Mouse (Mus musculus) left cerebral cortex, adult 11 months (tissue): ENCODE results near the gene Tet3.
"Not testable (repeated sequence)": the region's sequence is repeated elsewhere in the genome, so short reads cannot be mapped to it uniquely, and the experiment has no call there.

Experiments
- DNase-seq: peaks from one replicate; pipeline ENCODE4 v3.0.0; 2022; ENCODE audit warnings: low spot score

Tet3 gene

DNA sequence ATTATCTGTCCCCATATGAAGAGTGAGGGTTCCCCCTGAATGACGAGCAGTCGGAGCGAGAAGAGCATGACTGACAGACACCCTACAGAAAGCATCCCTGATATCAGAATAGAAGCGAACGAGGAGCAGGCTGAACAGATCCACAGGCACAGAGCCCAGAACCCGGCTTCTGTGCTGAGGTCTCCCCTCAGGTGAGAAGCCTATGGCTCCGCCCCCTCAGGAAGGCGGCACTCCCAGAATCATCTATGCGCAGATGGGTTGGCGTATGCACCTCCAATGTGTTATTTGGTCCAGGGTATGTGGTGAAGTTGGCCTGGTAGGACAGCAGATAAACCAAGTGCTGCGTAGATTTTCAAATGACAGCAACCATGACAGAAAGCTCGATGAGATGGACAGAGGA, 95.8 kb downstream of the Tet3 start:
- DNase-seq: no peak

DNA sequence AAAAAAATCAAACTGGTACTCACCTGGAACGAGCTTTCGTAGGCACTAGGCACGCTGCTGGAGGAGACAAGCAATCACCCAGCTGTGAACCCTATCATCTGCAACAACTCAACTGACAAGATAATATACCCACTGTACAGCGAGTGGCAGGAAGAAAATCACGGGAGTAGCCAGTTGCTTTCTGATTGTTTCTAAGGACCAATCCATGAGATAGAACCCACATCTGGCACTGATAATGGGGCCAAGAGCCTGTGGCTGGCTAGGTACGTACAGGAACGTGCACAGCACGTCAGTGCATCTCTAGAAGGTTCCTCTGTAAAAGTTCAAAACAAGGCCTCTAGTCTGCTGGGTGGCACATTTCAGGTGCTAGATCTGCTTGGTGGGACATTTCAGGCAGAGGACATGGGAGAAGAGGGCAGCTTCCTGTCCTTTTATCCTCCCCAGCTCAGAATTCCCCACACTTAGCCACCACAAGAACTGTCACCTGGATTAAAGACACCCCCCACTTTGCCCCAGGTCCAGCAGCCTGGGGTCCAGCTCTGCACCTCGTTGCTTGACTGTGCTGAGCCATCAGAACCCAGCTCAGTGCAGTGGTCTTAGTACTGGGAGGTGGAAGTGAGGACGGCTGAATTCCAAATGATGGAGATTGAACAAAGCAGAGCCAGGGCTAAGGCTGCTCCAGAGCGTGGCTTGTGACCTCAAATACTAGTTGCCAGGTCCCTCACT, 97.2 kb downstream of the Tet3 start:
- DNase-seq: no peak

- DNase-seq: no peak
Measured at GRCm38 (mm10) chr6:83357436-83357835, 101.4 kb downstream of the Tet3 start.

DNA sequence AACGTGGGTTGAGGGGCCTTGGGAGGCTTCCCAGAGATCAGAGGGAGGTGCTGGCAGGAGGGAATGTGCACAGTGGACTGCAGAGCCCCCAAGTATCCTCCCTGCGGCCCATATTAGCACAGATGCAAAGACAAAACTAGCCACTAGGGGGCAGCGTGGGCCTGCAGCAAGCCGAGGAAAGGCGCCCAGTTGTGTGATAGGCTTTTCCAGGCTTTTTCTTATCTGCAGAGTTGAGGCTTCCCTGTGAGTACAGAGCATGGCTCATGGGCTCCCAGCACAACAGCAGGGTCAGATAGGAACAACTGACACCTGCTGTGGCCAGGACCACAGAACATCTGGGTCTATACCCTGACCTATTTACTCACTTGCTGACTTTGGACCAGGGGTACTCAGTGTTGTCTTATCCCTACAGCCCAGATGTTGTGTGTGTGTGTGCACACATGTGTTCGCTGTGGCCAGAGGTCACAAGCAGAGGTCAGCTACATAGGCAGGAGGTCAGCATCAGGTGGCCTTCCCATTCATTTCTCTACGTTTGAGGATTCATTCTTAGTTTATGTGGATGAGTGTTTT, 102.2 kb downstream of the Tet3 start:
- peak; percentile 57 for DNase-seq

GRCm38 (mm10) chr6:83354856-83355781, 103.8 kb downstream of the Tet3 start:
- DNase-seq: no peak

- no peak for DNase-seq
Measured at GRCm38 (mm10) chr6:83352666-83353410, 106.0 kb downstream of the Tet3 start.

GRCm38 (mm10) chr6:83351490-83352160, 107.3 kb downstream of the Tet3 start:
- DNase-seq: no peak

DNA sequence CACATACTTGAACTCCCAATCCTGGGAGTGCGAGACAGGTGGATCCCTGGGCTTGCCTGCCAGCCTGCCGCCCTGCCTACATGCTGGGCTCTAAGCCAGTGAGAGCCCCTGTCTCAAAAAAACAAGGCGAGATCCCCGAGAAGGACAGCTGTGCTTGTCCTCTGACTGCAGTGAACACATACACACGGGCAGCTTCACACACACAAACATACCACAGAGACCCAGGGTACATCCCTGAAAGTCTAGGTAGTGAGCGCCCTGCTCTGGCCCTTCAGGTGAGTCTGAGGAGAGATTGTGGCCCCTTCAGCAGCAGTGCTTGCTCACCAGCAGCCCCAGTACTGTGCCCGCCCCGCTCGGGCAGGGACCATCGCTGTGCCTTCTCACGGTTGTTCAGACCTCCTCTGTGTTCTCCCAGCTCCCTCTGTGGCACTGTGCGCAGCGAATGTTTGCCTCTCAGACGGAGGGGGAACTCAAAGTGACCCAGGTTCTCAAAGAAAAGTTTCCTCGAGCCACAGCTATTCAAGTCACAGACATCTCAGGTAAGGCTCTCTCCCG, 108.0 kb downstream of the Tet3 start:
- DNase-seq: no peak

- DNase-seq: no peak
Measured at GRCm38 (mm10) chr6:83350172-83350571, 108.7 kb downstream of the Tet3 start.

DNA sequence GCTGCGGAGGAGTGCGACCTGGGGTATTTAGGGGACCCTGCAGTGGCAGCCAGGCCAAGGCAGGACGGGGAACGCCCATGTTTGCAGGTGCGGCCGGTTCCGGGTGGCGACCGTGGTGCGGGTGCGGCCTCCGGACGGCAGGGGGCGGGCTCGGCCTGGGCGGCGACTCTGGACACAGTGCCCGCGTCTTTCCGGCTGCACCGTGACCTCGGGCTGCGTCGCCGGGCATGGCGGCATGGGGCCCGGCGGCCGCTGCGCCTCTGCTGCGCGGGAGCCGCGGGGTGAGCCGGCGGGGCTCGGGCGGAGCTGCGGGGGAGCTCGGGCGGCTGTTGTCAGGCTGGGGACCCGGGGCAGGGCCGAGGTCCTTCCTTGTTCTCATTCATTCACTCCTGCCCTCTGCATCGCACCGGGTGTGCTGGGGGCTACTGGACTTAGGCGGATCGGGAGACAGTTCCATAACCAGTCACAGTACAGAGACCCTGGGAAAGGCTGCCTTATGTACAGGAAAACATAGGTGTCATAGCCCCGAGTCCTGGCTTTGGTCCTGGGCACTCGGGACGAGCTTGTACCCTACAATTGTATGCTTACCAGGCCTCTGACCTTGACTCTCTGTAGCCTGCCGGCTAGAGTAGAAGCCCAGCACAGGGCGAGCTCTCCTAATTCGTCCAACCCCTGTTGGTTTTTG, 109.5 kb downstream of the Tet3 start:
- peak; percentile 58 for DNase-seq

DNA sequence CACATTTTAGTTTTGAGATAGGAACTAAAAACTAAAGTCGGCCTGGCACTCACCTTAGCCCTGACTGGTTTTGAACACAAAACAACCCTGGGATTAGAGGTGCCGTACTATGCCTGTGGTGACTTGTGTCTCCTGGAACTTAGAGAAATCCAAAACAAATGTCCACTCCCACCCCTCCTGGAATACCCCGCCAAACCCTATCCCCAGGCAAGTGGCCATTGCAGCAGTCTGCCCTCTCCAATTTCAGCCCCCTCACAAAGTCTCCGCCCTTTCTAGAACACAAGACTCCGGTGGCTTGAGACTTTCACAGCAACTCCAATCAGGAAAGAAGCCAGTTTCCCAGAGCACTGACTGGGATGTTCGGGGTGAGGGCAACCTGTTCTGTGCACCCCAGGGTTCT, 110.0 kb downstream of the Tet3 start, which contains the start of gene Bola3:
Gene Bola3, plus strand, starts transcription at position 275 of the 400 bp plus-strand sequence.
- DNase-seq: no peak

DNA sequence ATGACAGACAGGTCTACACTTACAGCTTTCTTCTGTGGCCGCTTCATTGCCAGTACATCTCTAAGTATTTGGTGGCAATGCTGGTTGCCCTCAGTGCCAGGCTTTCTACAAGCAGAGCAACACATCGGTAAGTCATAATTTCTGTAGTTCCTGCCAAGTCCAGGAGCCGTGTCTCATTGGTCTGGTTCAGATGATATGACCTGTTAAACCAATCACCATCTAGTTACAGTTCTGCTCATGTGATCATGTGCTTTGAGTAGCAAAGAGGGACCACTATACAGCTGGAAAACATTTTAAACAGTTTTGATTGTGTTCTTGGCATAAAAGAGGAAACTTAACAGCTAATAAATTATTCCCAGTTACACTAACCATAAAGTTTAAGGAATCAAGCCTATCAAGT, 111.0 kb downstream of the Tet3 start:
- DNase-seq: no peak

DNA sequence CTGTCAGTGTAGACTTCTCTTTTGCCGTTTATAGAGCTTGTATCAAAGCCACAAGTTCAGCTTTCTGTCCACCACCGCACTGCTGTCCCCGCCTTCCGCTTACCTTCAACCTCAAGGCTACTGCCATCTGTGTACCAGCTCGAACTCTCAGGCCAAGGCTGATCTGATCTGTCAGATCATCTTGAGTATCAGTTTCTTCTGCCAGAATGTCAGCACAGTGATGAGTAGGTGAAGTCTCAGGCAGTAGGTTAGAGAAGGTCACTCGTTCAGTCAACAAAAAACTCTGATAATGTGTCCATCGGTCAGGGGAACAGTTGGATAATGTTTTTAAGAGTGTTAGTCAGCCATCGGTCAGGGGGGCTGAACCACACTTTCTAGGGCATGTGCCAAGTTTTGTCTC, 113.6 kb downstream of the Tet3 start:
- not testable (repeated sequence) for DNase-seq

GRCm38 (mm10) chr6:83342957-83343356, 115.9 kb downstream of the Tet3 start:
- DNase-seq: no peak

- no peak for DNase-seq
Measured at GRCm38 (mm10) chr6:83341387-83341786, 117.5 kb downstream of the Tet3 start.

GRCm38 (mm10) chr6:83327591-83328190, 131.2 kb downstream of the Tet3 start:
- no peak for DNase-seq

DNA sequence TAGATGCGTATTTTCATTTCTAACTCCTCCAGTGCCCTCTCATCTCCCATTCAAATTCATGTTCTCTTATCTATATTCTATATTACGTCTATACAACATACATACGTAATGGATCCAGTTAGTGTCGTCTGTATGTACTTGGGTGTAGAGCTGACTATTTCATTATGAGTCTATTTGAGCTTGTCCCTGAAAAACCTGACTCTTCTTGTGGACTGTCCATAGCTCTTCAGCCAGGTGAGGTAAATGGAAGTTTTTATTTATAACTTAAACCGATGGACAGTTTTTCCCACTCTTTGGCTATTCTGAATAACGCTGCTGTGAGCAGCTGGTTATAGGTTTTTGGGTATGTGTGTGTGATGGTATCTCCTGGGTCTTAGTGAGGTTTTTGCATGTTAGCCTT, 132.1 kb downstream of the Tet3 start:
- no peak for DNase-seq

DNA sequence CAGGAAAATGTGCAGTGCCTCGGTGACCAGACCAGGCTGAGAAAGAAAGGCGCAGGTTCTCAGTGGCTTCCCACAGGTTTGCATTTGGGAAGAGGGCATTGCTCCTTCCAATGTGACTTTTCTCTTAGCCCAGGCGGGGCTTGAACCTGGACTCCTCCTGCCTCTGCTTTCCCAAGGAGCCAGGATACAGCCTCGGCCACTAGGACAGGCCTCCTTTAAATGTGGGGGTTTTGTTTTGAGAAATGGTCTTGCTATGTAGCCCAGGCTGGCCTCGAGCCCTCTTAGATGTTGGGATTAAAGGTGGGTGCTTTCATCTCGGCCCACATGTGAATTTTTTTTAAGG, 132.5 kb downstream of the Tet3 start:
- DNase-seq: no peak

DNA sequence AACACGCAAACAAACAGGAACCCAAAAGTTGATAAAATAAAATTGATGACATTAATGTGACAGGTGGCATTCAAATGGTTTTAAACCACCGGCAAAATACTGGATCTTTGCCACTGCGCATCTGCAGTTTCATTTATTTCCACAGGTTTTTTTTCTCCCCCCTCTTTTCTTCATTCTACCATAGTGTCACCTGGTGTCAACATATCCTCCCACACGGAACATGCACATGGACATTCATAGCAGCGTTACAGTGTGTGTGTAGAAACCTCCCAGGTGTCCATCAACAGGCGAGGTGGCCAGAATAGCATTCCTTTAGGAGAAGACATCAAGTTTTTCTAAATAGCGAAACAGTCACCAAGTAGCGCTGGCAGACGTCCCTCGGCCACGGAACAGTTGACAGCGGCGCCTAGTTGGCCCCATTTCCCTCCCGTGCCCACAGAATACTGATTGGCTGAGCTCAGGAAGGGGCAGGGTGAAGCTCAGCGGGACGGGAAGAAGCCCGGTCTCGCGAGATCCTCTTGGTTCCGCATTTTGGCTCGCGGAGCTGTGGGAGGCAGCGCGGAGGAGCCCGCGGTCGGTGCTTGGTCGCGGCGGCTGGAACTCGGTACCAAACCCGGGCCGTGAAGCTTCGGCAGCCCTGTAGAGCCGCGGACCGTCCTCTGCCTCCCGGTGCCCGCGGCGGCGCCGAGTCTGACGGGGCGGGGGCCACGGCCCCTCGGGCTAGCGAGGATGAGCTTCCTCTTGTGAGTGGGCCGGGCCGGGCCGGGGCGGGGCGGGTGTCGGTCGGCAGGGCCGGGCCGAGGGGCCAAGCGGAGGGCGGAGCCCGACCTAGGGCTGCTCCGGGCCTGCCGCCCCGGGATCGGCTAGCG, 133.1 kb downstream of the Tet3 start, which contains the start of the genes Mthfd2 and Mob1a:
Gene Mthfd2, minus strand, starts transcription at position 384 of the 869 bp plus-strand sequence.
Gene Mob1a, plus strand, starts transcription at position 492 of the 869 bp plus-strand sequence.
- peak; percentile 90 for DNase-seq
